Mouse (Mus musculus): ENCODE results near the gene Smpd1.
A peak's percentile ranks its signal among the peaks of the same experiment; 100 is the strongest.

Gene Smpd1

GRCm38 (mm10) chr7:105554212-105554942, at the start of gene Smpd1:
Gene Smpd1 (plus strand): TSS chr7:105554360.
- DNase-seq (ENCODE audit: low spot score in 2 of 2): peak; percentile 93 to 95

- no peak for DNase-seq (ENCODE audit: low spot score in 2 of 2)
Observed at GRCm38 (mm10) chr7:105507257-105507656, 46.9 kb upstream of the Smpd1 start.

GRCm38 (mm10) chr7:105510143-105510542, 44.0 kb upstream of the Smpd1 start:
- DNase-seq (ENCODE audit: low spot score in 2 of 2): peak; percentile 48 to 86

GRCm38 (mm10) chr7:105513845-105514291, 40.3 kb upstream of the Smpd1 start:
- DNase-seq (ENCODE audit: low spot score in 2 of 2): no peak

DNA sequence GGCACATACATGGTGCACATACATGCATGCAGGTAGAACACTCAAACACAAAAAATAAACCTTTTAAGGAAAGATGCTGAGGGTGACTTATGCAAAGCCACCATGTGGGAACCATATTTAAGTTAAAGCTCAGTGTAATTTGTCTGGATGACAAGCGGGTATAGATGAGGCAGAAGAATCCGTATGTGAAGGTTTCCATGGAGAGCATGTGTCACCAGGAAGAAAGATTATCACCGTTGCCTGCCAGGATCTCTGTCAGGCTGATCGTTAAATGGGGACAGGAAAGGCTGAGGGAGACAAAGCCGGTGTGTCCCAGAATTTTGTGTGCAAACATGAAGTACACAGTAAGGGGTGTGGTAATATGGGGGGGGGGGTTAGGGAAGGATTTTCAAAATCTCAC, 39.6 kb upstream of the Smpd1 start:
- peak in 1 of 2 experiments; percentile 46 for DNase-seq (ENCODE audit: low spot score in 2 of 2)

GRCm38 (mm10) chr7:105515178-105515577, 39.0 kb upstream of the Smpd1 start:
- DNase-seq (ENCODE audit: low spot score in 2 of 2): peak; percentile 52 to 73

- no peak for DNase-seq (ENCODE audit: low spot score in 2 of 2)
Observed at GRCm38 (mm10) chr7:105516669-105517360, 37.3 kb upstream of the Smpd1 start.

DNA sequence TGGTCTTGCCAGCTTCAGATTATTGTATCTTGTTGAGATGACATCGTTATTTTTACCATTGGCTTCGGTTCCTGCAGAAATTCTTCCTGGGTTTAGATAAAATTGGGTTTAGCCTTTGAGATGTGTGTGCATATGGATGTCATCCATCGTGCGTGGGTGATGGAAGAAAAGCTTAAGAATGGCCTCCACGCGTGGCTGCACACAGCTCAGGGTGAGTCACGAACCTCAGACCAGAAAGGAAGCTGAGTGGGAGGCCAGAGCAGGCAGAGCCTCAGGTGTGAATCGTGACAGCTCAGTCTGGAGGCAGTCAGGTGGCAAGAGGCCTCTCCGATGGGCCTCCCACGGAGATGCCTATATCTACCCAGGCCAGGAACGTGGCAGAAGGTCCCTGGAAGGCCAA, 34.8 kb upstream of the Smpd1 start:
- peak; percentile 75 to 90 for DNase-seq (ENCODE audit: low spot score in 2 of 2)

DNA sequence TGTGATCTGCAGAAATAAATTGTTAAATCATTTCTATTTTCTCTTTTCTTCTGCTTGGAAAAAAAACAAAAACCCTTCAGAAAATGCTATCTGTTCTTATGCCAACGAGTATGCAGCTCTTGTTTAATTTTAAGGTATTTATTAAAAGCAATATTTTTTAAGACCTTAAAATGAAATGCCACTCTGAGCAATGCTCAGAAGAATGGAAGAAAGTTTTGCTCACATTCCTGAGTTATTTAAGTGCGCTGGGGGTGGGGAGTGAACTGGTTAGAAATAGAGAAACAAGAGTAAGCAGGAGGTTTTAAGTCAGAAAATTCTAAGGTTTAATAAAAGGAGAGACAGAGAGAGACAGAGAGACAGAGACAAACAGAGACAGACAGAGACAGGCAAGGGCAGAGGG, 34.4 kb upstream of the Smpd1 start:
- DNase-seq (ENCODE audit: low spot score in 2 of 2): no peak

DNA sequence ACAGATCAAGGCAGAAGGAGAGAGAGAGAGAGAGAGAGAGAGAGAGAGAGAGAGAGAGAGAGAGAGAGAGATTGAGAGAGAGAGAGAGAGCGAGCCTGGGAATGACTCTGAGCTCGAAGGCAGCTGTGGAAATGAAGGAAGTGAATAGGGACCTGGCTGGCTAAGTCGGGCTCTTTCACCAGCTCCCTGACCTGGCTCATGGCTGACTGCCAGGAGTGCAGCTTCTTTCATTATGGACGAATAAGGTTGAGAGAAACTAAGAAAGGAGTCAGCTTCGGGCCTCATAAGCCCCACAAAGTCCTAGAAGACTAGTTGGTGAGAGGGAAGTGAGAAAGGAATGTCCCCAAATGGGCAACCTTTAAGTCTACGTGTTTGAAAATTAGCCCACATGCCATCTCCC, 34.0 kb upstream of the Smpd1 start:
- DNase-seq (ENCODE audit: low spot score in 2 of 2): peak in 1 of 2 experiments; percentile 39

GRCm38 (mm10) chr7:105524222-105524621, 29.9 kb upstream of the Smpd1 start:
- no peak for DNase-seq (ENCODE audit: low spot score in 2 of 2)

DNA sequence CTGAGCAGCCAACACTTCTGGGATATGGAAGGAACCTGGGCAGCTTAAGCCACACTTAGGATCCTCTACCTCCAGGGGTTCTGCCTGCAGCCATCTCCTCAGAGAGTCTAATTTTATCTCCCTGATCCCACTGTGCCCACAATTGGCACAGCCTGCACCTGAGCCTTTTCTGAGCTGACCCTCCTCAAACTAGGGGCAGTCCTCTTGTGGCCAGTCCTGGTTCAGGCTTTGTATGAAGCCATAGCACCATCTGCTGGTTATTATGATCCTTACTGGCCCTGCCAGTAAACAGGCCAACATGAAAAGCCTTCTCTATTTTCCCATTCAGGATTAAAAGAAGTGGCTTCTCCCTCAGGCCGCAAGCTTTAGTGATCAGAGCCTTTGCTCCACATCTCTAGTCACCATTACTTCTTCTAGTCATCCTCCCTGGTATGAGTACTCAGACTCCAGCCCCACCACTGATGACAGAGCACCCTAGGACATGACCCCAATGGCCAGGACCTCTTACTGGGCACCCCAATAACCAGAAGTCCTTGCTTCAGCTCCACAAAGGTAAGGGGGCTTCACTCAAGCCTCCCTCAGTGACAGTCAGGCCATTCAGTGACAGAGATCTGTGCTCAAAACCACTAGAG, 26.7 kb upstream of the Smpd1 start:
- peak; percentile 50 to 59 for DNase-seq (ENCODE audit: low spot score in 2 of 2)

DNA sequence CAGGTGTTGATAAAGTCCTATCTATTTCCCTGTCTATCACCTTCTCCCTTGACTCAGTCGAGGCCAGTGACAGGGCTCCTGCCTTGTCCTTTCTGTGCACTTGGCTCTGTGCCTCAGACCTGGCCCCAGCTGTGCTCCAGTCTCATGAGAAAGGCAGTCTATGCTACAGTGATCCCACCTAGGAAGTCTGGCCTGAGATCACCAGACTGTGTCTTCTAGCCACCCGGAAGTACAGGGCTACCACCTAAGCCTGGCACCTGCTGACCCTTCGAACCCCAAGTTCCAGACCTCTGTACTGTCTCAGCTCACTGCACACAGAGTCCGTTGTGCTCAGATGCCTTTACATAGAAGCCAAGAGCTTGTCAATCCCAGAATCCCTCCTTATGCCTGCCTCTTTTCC, 26.1 kb upstream of the Smpd1 start:
- no peak for DNase-seq (ENCODE audit: low spot score in 2 of 2)

DNA sequence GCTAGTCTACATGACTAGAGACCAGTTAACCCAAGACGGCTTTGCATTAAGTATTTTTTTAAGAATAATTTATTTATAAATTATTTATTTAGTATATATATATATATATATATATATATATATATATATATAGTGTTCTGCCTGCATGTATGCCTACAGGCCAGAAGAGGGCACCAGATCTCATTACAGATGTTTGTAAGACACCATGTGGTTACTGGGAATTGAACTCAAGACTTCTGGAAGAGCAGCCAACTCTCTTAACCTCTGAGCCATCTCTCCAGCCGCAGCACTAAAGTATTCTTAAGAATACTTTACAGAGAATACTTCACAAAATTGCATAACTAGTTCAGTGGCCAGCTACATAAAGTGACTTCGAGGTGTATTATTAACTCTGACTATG, 20.0 kb upstream of the Smpd1 start:
- DNase-seq (ENCODE audit: low spot score in 2 of 2): no peak

DNA sequence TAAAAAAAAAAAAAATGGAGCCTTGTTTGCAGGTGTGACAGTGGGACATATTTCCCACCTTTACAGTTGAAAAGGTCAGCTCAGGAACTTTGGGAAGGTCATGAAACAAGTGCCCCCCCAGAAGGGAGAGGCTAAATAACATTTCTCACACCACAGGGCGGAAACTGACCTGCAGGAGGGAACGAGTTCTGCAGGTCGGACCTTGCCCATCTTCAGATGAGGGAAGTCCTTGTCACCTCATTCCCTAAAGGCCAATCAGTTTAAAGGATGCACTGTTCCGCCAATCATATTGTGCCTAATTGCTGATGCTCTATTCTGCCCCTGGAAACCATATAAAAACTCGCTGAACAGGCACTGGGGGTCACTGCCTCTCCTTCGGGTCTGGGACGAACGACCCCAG, 8.2 kb upstream of the Smpd1 start:
- DNase-seq (ENCODE audit: low spot score in 2 of 2): no peak

- no peak for DNase-seq (ENCODE audit: low spot score in 2 of 2)
Observed at GRCm38 (mm10) chr7:105547970-105548369, 6.2 kb upstream of the Smpd1 start.

- peak; percentile 60 to 71 for DNase-seq (ENCODE audit: low spot score in 2 of 2)
Observed at GRCm38 (mm10) chr7:105549035-105549434, 5.1 kb upstream of the Smpd1 start.

DNA sequence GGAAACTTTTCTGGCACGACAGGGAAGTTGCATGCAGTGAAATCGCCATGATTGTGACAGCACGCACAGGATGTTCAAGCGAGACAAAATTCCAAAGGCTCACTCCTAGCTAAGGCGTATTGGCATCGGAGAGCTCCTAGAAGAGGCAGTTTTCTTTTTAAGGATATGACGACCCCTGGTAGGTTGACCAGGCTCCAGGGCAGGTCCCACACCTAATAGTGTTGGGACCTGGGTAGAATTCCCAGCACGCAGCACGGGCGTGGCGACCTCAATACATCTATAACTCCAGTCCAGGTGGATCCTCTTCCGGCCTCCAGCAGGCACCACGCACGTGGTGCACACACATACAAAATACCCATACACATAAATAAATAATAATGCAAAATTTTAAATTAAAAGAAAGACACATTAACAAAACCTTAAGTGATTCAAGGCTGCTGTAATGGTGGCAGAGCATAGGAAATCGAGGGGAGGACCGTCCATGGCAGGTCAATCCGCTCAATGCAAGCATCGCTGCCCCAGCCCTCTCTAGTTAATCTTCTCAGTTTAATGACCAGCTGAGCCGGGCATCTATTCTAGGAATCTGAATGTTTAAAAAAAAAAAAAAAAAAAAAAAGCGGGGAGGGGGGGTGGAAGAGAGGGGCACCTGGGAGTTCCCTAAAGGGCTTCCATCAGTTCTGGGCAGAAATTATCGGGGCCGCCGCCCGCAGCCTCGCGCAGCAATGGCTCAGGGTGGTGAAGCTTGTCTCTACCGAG, 526 bp upstream of the Smpd1 start:
- peak in 1 of 2 experiments; percentile 53 for DNase-seq (ENCODE audit: low spot score in 2 of 2)

DNA sequence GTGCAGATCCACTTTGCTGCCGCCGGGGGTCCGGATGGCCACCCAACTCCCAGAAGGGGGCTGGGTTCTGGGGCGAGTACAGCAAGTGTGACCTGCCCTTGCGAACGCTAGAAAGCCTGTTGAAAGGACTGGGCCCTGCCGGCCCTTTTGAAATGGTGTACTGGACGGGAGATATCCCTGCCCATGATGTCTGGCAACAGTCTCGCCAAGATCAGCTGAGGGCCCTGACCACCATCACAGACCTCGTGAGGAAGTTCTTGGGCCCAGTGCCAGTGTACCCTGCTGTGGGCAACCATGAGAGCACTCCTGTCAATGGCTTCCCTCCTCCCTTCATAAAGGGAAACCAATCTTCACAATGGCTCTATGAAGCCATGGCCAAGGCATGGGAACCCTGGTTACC, 1.4 kb downstream of the Smpd1 start:
- peak in 1 of 2 experiments; percentile 62 for DNase-seq (ENCODE audit: low spot score in 2 of 2)

GRCm38 (mm10) chr7:105556406-105556805, 2.2 kb downstream of the Smpd1 start:
- DNase-seq (ENCODE audit: low spot score in 2 of 2): peak in 1 of 2 experiments; percentile 42

DNA sequence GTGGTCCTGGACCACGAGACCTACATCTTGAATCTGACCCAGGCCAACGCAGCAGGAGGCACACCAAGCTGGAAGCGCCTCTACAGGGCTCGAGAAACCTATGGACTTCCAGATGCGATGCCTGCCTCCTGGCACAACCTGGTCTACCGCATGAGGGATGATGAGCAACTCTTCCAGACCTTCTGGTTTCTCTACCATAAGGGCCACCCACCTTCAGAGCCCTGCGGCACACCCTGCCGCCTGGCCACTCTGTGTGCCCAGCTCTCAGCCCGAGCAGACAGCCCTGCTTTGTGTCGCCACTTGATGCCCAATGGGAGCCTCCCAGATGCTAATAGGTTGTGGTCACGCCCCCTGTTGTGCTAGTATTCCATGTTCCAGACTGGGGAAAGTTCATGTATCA, 3.5 kb downstream of the Smpd1 start:
- DNase-seq (ENCODE audit: low spot score in 2 of 2): peak in 1 of 2 experiments; percentile 49

DNA sequence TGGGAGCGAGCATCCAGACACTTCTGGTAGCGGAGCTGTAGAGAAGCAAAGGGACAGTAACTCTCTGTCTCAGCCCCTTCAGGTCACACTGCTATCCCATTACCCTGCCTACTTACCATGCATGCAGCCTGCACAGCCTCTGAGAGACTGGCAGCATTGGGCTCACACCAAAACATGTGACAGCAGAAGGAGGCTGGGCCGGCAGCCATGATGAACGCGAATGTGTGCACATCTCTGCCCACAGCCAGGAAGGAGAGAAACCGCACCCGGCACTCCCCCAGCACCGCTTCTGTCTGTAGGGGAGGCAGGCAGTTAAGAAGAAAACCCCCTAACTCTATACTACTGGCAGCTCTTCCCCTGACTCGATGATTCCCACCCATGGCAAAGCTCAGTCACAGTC, 4.9 kb downstream of the Smpd1 start:
- DNase-seq (ENCODE audit: low spot score in 2 of 2): peak; percentile 76 to 77
